Mouse (Mus musculus): ENCODE measurements around the gene Hdac7.

DNA sequence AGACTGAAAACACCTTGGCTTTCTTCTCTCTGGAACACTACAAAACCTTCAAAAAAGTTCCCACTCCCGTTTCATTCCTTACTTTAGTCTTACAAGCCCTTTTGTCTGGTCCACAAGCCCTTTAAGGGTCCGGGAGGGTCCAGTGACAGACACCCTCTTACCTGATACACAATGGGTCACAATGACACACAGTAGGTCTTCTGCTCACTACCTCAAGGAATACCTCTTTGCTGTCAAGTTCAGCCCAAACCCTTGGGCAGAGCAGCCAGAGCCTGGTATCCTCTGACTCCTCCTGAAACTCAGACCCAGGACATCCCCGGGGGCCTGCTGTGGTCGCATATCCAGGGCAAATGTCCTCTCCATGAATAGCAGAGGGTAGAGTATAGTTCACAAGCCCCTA lies 95.3 kb downstream of the Hdac7 start:
- TF ChIP-seq CTCF (IDR thresholded peaks at IDR 0.05; ENCODE audit: insufficient read depth, low read length), result no peak
- TF ChIP-seq POLR2A (IDR thresholded peaks at IDR 0.05; ENCODE audit: borderline replicate concordance, extremely low read depth, low read depth, low read length), result no peak
